Mouse (Mus musculus): ENCODE results near the gene Slc16a7. TPM values are rescaled to one million over a fixed set of nuclear protein-coding genes. Genes with fewer than 3 reads are reported as not detected.

Gene Slc16a7
- total and polyA plus RNA-seq, 3 experiments, result not detected

DNA sequence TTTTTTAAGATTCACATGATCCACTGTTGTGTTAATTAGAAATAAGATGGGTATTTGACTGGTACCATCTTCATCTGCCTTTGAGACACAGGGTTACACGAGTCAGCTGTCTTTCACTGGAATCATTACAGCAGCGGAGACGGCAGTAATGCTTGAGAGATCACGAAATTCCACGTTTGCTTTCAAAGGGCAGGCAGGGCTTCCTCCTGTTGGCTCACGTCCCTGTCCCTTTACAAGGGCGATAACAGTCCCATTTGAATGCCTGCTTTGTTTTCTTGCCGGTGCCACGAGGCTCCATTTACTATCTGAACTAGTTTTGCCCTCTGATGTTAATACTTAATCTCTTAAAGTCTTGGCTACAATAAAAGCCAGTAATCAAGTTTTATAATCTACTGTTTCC lies 123.4 kb downstream of the Slc16a7 start:
- no peak overlapping the region for H3K27ac ChIP-seq (ENCODE audit: control insufficient read depth, low read depth, low read length)
- H3K27me3 ChIP-seq (ENCODE audit: control insufficient read depth in 1 of 2, insufficient read depth in 2 of 2, low read length in 2 of 2), result no peaks in the 10 kb centered on the region
- no peak for DNase-seq (ENCODE audit: low read depth, low spot score)
- no peaks in the 10 kb centered on the region for H3K36me3 ChIP-seq (ENCODE audit: control insufficient read depth in 1 of 2, insufficient read depth in 2 of 2, low read length in 2 of 2)
- TF ChIP-seq CHD2 (IDR thresholded peaks at IDR 0.05; ENCODE audit: low read length) (no peak), ZNF384 (IDR thresholded peaks at IDR 0.05; ENCODE audit: low read depth, low read length) (no peak), RCOR1 (IDR thresholded peaks at IDR 0.05; ENCODE audit: low read depth, low read length) (no peak), NELFE (IDR thresholded peaks at IDR 0.05; ENCODE audit: low read depth, low read length) (no peak), SMC3 (IDR thresholded peaks at IDR 0.05; ENCODE audit: low read depth, low read length) (no peak)
- no peaks in the 10 kb centered on the region for H3K4me1 ChIP-seq (ENCODE audit: control insufficient read depth in 1 of 2, insufficient read depth in 2 of 2, low read length in 2 of 2)
- no peaks in the 10 kb centered on the region for H3K79me2 ChIP-seq (ENCODE audit: control insufficient read depth, insufficient read depth, low read length, poor library complexity)
- H3K4me3 ChIP-seq (ENCODE audit: control insufficient read depth in 1 of 2, insufficient read depth in 1 of 2, low read depth in 2 of 2, low read length in 2 of 2), result no peak overlapping the region
- H3K9me3 ChIP-seq (replicated peaks; ENCODE audit: insufficient read depth, low read length), result no peaks in the 10 kb centered on the region
- no peak overlapping the region for H3K9ac ChIP-seq (ENCODE audit: control insufficient read depth, low read depth, low read length, poor library complexity, severe bottlenecking)

DNA sequence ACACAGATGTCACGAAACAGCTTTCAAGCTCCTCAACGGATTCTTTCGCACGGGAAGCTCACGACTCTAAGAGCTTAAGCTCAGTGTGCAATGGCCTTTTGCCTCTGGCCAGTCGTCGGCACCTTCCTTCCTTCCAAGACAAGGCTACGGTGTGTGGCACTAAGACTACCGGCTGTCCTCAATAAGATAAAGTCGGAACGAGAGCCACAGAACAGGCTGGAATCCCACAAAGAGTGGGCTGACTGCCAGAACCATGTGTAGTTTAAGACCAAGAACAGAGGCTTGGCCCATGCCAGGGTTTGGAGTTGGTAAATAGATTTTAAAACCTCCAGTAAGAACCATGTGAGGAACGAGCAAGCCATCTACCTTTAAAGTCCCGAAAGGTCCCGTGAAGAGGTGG lies 123.8 kb downstream of the Slc16a7 start:
- Histone ChIP-seq H3K4me1 (ENCODE audit: control insufficient read depth in 1 of 2, insufficient read depth in 2 of 2, low read length in 2 of 2) (no peaks in the 10 kb centered on the region), H3K9ac (ENCODE audit: control insufficient read depth, low read depth, low read length, poor library complexity, severe bottlenecking) (no peak overlapping the region), H3K4me3 (ENCODE audit: control insufficient read depth in 1 of 2, insufficient read depth in 1 of 2, low read depth in 2 of 2, low read length in 2 of 2) (no peak overlapping the region), H3K27me3 (ENCODE audit: control insufficient read depth in 1 of 2, insufficient read depth in 2 of 2, low read length in 2 of 2) (no peaks in the 10 kb centered on the region), H3K27ac (ENCODE audit: control insufficient read depth, low read depth, low read length) (no peak overlapping the region), H3K79me2 (ENCODE audit: control insufficient read depth, insufficient read depth, low read length, poor library complexity) (no peaks in the 10 kb centered on the region), H3K36me3 (ENCODE audit: control insufficient read depth in 1 of 2, insufficient read depth in 2 of 2, low read length in 2 of 2) (no peaks in the 10 kb centered on the region), H3K9me3 (replicated peaks; ENCODE audit: insufficient read depth, low read length) (no peaks in the 10 kb centered on the region)
- TF ChIP-seq MEF2A (IDR thresholded peaks at IDR 0.05; ENCODE audit: extremely low read depth, insufficient replicate concordance, low read depth, low read length, poor library complexity, severe bottlenecking) (no peak), ZNF384 (IDR thresholded peaks at IDR 0.05; ENCODE audit: low read depth, low read length) (no peak), USF1 (IDR thresholded peaks at IDR 0.05; ENCODE audit: low read depth, low read length) (no peak), E2F4 (IDR thresholded peaks at IDR 0.05; ENCODE audit: borderline replicate concordance, low read depth, low read length) (no peak)
- DNase-seq (ENCODE audit: low read depth, low spot score), result no peak

DNA sequence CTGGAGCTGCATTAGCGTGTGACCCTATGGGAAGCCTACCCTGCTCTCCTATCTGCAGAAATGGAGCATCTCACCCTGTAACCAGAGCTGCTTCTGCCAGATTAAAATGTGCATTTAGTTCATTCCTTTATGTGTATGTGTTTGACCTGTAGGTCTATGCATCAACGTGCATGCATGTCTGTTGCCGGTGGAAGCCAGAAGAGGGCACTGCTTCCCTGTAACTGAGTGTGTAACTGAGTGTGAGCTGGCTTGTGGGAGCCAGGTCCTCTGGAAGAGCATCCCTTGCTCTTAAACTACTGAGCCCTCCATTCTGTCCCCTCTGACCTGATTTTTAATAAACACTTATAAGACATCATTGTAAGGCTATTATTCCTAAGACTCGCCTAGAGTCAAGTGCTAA lies 124.3 kb downstream of the Slc16a7 start:
- TF ChIP-seq MAFK (IDR thresholded peaks at IDR 0.05; ENCODE audit: borderline replicate concordance, low read depth, low read length) (no peak), SIN3A (IDR thresholded peaks at IDR 0.05; ENCODE audit: low read length) (no peak), JUND (IDR thresholded peaks at IDR 0.05; ENCODE audit: low read depth, low read length) (no peak), USF1 (IDR thresholded peaks at IDR 0.05; ENCODE audit: low read depth, low read length) (no peak), NRF1 (IDR thresholded peaks at IDR 0.05; ENCODE audit: insufficient read depth, low read depth, low read length, poor library complexity, severe bottlenecking) (no peak), POLR2AphosphoS2 (IDR thresholded peaks at IDR 0.05; ENCODE audit: low read length) (no peak), KAT2A (conservative IDR thresholded peaks at IDR 0.05; ENCODE audit: low read depth, low read length) (no peak), USF2 (IDR thresholded peaks at IDR 0.05; ENCODE audit: borderline replicate concordance in 1 of 2, insufficient read depth in 1 of 2, low read depth in 1 of 2, low read length in 2 of 2) (no peak), POLR2A (IDR thresholded peaks at IDR 0.05; ENCODE audit: control insufficient read depth in 1 of 2, insufficient read depth in 1 of 2, low read depth in 1 of 2, low read length in 2 of 2, poor library complexity in 1 of 2) (no peak), MAX (IDR thresholded peaks at IDR 0.05; ENCODE audit: low read length) (no peak), MYC (IDR thresholded peaks at IDR 0.05; ENCODE audit: low read depth, low read length) (no peak)
- no peak for DNase-seq (ENCODE audit: low read depth, low spot score)

More for the DNA sequence above, 124.3 kb downstream of the Slc16a7 start:
- Histone ChIP-seq H3K27ac (ENCODE audit: control insufficient read depth, low read depth, low read length) (no peak overlapping the region), H3K36me3 (ENCODE audit: control insufficient read depth in 1 of 2, insufficient read depth in 2 of 2, low read length in 2 of 2) (no peaks in the 10 kb centered on the region), H3K9me3 (replicated peaks; ENCODE audit: insufficient read depth, low read length) (no peaks in the 10 kb centered on the region), H3K4me3 (ENCODE audit: control insufficient read depth in 1 of 2, insufficient read depth in 1 of 2, low read depth in 2 of 2, low read length in 2 of 2) (no peak overlapping the region), H3K9ac (ENCODE audit: control insufficient read depth, low read depth, low read length, poor library complexity, severe bottlenecking) (no peak overlapping the region), H3K4me1 (ENCODE audit: control insufficient read depth in 1 of 2, insufficient read depth in 2 of 2, low read length in 2 of 2) (no peaks in the 10 kb centered on the region), H3K27me3 (ENCODE audit: control insufficient read depth in 1 of 2, insufficient read depth in 2 of 2, low read length in 2 of 2) (no peaks in the 10 kb centered on the region), H3K79me2 (ENCODE audit: control insufficient read depth, insufficient read depth, low read length, poor library complexity) (no peaks in the 10 kb centered on the region)

Measured in MEL (cell line).